Mouse (Mus musculus) heart, embryonic 13.5 days (tissue): Measurements from ENCODE around the gene Hs2st1. TPM values are rescaled to one million over a fixed set of nuclear protein-coding genes. Genes with fewer than 3 reads are reported as not detected.

Source experiments
- ATAC-seq: fragments of 200-750 bp; cut with Nextera tagmentation; 2 replicates; pipeline ENCODE4 v1.8.0; 2017; ENCODE audit warnings: moderate TSS enrichment; ENCODE audit not compliant: insufficient number of reproducible peaks, low FRiP score, low TSS enrichment; ENCODE audit errors: extremely low read depth
- H3K27ac ChIP-seq: fragments of 300-500 bp; sonication (generic); replicated peaks from 2 replicates; pipeline ENCODE4 v1.5.1; 2015; ENCODE audit warnings: moderate library complexity, mild to moderate bottlenecking, inconsistent platforms
- H3K27me3 ChIP-seq: fragments of 300-500 bp; sonication (generic); replicated peaks from 2 replicates; pipeline ENCODE4 v1.6.1; 2015; ENCODE audit warnings: mild to moderate bottlenecking, inconsistent platforms
- H3K36me3 ChIP-seq: fragments of 300-500 bp; sonication (generic); 2 replicates; pipeline ENCODE4 v1.6.1; 2015; ENCODE audit warnings: mild to moderate bottlenecking, inconsistent platforms
- H3K4me1 ChIP-seq: fragments of 300-500 bp; sonication (generic); 2 replicates; pipeline ENCODE4 v1.6.1; 2015; ENCODE audit warnings: inconsistent platforms
- H3K4me2 ChIP-seq: fragments of 300-500 bp; sonication (generic); 2 replicates; pipeline ENCODE4 v1.6.1; 2015; ENCODE audit warnings: inconsistent platforms, mild to moderate bottlenecking, moderate library complexity
- H3K4me3 ChIP-seq: fragments of 300-500 bp; sonication (generic); 2 replicates; pipeline ENCODE4 v1.5.1; 2015; ENCODE audit warnings: moderate library complexity, mild to moderate bottlenecking, inconsistent platforms
- H3K9ac ChIP-seq: fragments of 300-500 bp; sonication (generic); 2 replicates; pipeline ENCODE4 v1.6.1; 2015; ENCODE audit warnings: inconsistent platforms, mild to moderate bottlenecking, moderate library complexity
- H3K9me3 ChIP-seq: fragments of 300-500 bp; sonication (generic); 2 replicates; pipeline ENCODE4 v1.6.1; 2016; ENCODE audit warnings: inconsistent platforms
- WGBS: fragments of 180-500 bp; shearing (Covaris S2); methylation state at CpG from one replicate; pipeline ENCODE4 v1.1.7; 2015; ENCODE audit warnings: mixed read lengths; 5-methylcytosine and 5-hydroxymethylcytosine counted together
- polyA plus RNA-seq: library from polyadenylated mRNA; unstranded; fragments of >200 nt; fragmentation: Nextera tagmentation; extraction: Ambion mirVana; gene quantifications from 2 replicates; pipeline ENCODE4 v1.2.1, GENCODE M21; 2015

Gene Hs2st1
- polyA plus RNA-seq, 1 experiment from 2014 or later: 6.8 TPM

GRCm38 (mm10) chr3:144548186-144548845 lies 21.7 kb downstream of the Hs2st1 start:
- H3K9ac ChIP-seq: no peak overlapping the region
- ATAC-seq: no peak
- H3K27ac ChIP-seq: no peak overlapping the region
- 90% methylated on average over 7 of the region's 7 CpGs for WGBS
- peaks cover 28% of the 10 kb centered on the region for H3K4me1 ChIP-seq
- H3K4me2 ChIP-seq: no peak overlapping the region
- no peaks in the 10 kb centered on the region for H3K36me3 ChIP-seq
- no peaks in the 10 kb centered on the region for H3K27me3 ChIP-seq
- H3K9me3 ChIP-seq: no peaks in the 10 kb centered on the region
- no peak overlapping the region for H3K4me3 ChIP-seq

GRCm38 (mm10) chr3:144546490-144546889 lies 23.5 kb downstream of the Hs2st1 start:
- Histone ChIP-seq H3K36me3 (no peaks in the 10 kb centered on the region), H3K4me1 (peaks cover 33% of the 10 kb centered on the region), H3K4me2 (no peak overlapping the region), H3K27me3 (no peaks in the 10 kb centered on the region), H3K9me3 (no peaks in the 10 kb centered on the region), H3K27ac (no peak overlapping the region), H3K9ac (no peak overlapping the region), H3K4me3 (no peak overlapping the region)
- 43% methylated on average over 4 of the region's 4 CpGs for WGBS
- ATAC-seq: no peak

DNA sequence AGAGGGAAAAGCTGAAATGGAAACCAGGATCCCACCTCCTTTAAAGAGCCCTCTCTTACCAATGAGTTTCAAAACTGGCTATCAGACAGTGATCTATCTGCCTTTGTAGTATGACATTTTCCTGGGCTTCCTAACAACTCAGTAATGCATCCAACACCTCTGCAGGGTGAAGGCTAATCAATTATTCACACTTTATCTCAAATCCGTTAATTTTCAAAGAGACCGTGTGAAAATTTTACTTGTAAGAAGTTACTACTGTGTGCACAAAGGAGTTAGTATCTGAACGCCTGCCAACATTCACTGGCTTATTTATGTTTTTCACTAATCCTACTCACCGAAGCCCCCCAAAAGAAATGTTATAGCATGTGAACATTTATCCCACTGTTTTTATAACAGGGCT lies 24.1 kb downstream of the Hs2st1 start:
- ATAC-seq: no peak

DNA sequence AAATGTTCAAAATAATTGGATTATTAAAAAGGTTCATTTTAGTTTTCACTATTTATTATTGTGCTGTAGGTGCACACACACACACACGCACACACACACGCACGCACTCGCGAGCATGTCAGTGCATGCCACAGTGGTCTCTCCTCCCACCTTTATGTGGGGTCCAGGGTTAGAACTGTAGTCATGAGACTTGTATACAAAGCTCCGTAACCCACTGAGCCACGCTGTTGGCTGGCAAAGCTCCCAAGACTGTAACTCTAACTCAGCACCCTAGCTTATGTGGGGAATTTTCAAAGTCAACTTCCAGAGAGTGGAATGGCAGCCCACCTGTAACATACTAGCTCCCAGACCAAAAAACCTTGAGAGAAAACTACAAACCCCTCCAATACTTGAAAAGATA lies 24.8 kb downstream of the Hs2st1 start:
- H3K4me2 ChIP-seq: no peak overlapping the region
- no peaks in the 10 kb centered on the region for H3K9me3 ChIP-seq
- H3K27ac ChIP-seq: no peak overlapping the region
- 92% methylated on average over 7 of the region's 7 CpGs for WGBS
- peaks cover 38% of the 10 kb centered on the region for H3K4me1 ChIP-seq
- H3K27me3 ChIP-seq: no peaks in the 10 kb centered on the region
- no peak overlapping the region for H3K9ac ChIP-seq
- ATAC-seq: no peak
- no peak overlapping the region for H3K4me3 ChIP-seq
- no peaks in the 10 kb centered on the region for H3K36me3 ChIP-seq

More for the DNA sequence above, 24.1 kb downstream of the Hs2st1 start:
- no peak overlapping the region for H3K4me3 ChIP-seq
- H3K9me3 ChIP-seq: no peaks in the 10 kb centered on the region
- no peaks in the 10 kb centered on the region for H3K36me3 ChIP-seq
- no peak overlapping the region for H3K4me2 ChIP-seq
- no peaks in the 10 kb centered on the region for H3K27me3 ChIP-seq
- H3K9ac ChIP-seq: no peak overlapping the region
- no peak overlapping the region for H3K27ac ChIP-seq
- WGBS: 56% methylated on average over 4 of the region's 4 CpGs
- H3K4me1 ChIP-seq: peaks cover 35% of the 10 kb centered on the region

- no peak overlapping the region for H3K4me2 ChIP-seq
- WGBS: 70% methylated on average over 6 of the region's 6 CpGs
- H3K9ac ChIP-seq: no peak overlapping the region
- no peak for ATAC-seq
- no peaks in the 10 kb centered on the region for H3K36me3 ChIP-seq
- no peak overlapping the region for H3K4me3 ChIP-seq
- H3K4me1 ChIP-seq: peaks cover 66% of the 10 kb centered on the region
- no peaks in the 10 kb centered on the region for H3K27me3 ChIP-seq
- no peak overlapping the region for H3K27ac ChIP-seq
- no peaks in the 10 kb centered on the region for H3K9me3 ChIP-seq
These were observed 28.0 kb downstream of the Hs2st1 start for GRCm38 (mm10) chr3:144541906-144542438.

GRCm38 (mm10) chr3:144540805-144541204 lies 29.2 kb downstream of the Hs2st1 start:
- no peaks in the 10 kb centered on the region for H3K27me3 ChIP-seq
- 72% methylated on average over 3 of the region's 3 CpGs for WGBS
- H3K9ac ChIP-seq: no peak overlapping the region
- H3K27ac ChIP-seq: no peak overlapping the region
- H3K4me1 ChIP-seq: peaks cover 59% of the 10 kb centered on the region
- H3K4me2 ChIP-seq: no peak overlapping the region
- H3K4me3 ChIP-seq: no peak overlapping the region
- no peak for ATAC-seq
- no peaks in the 10 kb centered on the region for H3K9me3 ChIP-seq
- H3K36me3 ChIP-seq: no peaks in the 10 kb centered on the region

GRCm38 (mm10) chr3:144539051-144539450 lies 30.9 kb downstream of the Hs2st1 start:
- Histone ChIP-seq H3K9me3 (no peaks in the 10 kb centered on the region), H3K9ac (no peak overlapping the region), H3K27me3 (no peaks in the 10 kb centered on the region), H3K27ac (peak overlapping the region; percentile 53), H3K4me1 (peaks cover 53% of the 10 kb centered on the region), H3K4me2 (no peak overlapping the region), H3K36me3 (no peaks in the 10 kb centered on the region), H3K4me3 (no peak overlapping the region)
- ATAC-seq: no peak
- 54% methylated on average over 3 of the region's 3 CpGs for WGBS

- H3K36me3 ChIP-seq: no peaks in the 10 kb centered on the region
- H3K27ac ChIP-seq: peak overlapping the region; percentile 45
- H3K27me3 ChIP-seq: no peaks in the 10 kb centered on the region
- no peak for ATAC-seq
- no peak overlapping the region for H3K9ac ChIP-seq
- no peak overlapping the region for H3K4me3 ChIP-seq
- H3K9me3 ChIP-seq: no peaks in the 10 kb centered on the region
- peaks cover 56% of the 10 kb centered on the region for H3K4me1 ChIP-seq
- no peak overlapping the region for H3K4me2 ChIP-seq
- WGBS: 66% methylated on average over 7 of the region's 7 CpGs
These were observed 32.7 kb downstream of the Hs2st1 start for GRCm38 (mm10) chr3:144537078-144537855.

DNA sequence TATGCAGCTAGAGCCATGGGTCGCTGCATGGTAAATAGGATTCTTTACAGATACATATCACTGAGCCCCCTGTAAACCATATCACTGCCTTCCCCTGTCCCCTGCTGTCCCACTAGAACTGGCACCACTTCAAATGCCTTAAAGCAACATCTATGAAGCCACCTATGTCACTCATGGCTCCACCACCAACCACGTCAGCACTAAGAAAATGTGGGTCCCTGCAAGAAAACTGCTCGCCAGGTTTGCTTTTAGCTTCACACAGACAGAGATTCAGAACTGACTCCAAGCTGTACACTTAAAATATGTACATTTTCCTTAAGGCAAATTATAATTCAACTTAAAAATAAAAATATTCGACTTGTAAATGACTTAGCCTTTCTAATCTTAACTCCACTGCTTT lies 34.9 kb downstream of the Hs2st1 start:
- Histone ChIP-seq H3K4me3 (no peak overlapping the region), H3K9me3 (no peaks in the 10 kb centered on the region), H3K36me3 (no peaks in the 10 kb centered on the region), H3K9ac (no peak overlapping the region), H3K27ac (no peak overlapping the region), H3K4me2 (no peak overlapping the region), H3K27me3 (no peaks in the 10 kb centered on the region), H3K4me1 (peaks cover 45% of the 10 kb centered on the region)
- no peak for ATAC-seq
- WGBS: 86% methylated on average over 4 of the region's 4 CpGs

GRCm38 (mm10) chr3:144531023-144531422 lies 39.0 kb downstream of the Hs2st1 start:
- Histone ChIP-seq H3K9me3 (no peaks in the 10 kb centered on the region), H3K4me1 (peaks cover 28% of the 10 kb centered on the region), H3K27ac (no peak overlapping the region), H3K4me2 (peak overlapping the region; percentile 26; the same call in 1 of the 2 replicates), H3K4me3 (no peak overlapping the region), H3K36me3 (no peaks in the 10 kb centered on the region), H3K9ac (0 out of 2 replicates have a peak overlapping the region, but pooled peaks have one; percentile 26), H3K27me3 (no peaks in the 10 kb centered on the region)
- 47% methylated on average over 5 of the region's 5 CpGs for WGBS
- no peak for ATAC-seq

- H3K9me3 ChIP-seq: no peaks in the 10 kb centered on the region
- 67% methylated on average over 7 of the region's 7 CpGs for WGBS
- peaks cover 19% of the 10 kb centered on the region for H3K4me1 ChIP-seq
- ATAC-seq: no peak
- H3K4me3 ChIP-seq: no peak overlapping the region
- no peak overlapping the region for H3K4me2 ChIP-seq
- no peak overlapping the region for H3K9ac ChIP-seq
- no peaks in the 10 kb centered on the region for H3K27me3 ChIP-seq
- no peaks in the 10 kb centered on the region for H3K36me3 ChIP-seq
- no peak overlapping the region for H3K27ac ChIP-seq
These were observed 42.1 kb downstream of the Hs2st1 start for GRCm38 (mm10) chr3:144527918-144528317.
